Mouse (Mus musculus): ENCODE results near the gene Col16a1. TPM values are rescaled to one million over a fixed set of nuclear protein-coding genes. Genes with fewer than 3 reads are reported as not detected.

Gene Col16a1
- polyA plus RNA-seq, 1 experiment from 2014 or later = 4.3 TPM

- no peak overlapping the region for H3K27ac ChIP-seq (replicated peaks; ENCODE audit: low read depth, low read length)
- ATAC-seq (ENCODE audit: low FRiP score, low TSS enrichment) = no peak
Observed at GRCm38 (mm10) chr4:130070523-130070922, 22.9 kb downstream of the Col16a1 start.

DNA sequence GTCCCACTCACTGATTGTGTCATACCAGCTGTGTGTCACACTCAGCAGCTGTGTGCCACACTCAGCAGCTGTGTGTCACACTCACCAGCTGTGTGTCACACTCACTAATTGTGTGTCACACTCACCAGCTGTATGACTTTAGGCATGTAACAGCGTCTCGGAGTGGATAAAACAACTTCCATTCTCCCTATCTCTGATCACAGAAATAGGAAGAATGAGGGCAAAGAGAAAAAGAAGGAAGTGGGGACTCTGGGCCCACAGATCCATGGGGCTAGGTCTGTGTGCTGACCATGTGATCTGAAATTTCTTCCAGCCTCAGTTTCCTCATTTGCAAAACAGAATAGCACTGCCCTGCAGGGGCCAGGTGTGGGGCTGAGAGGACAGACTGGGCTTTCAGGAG is 24.1 kb downstream of the Col16a1 start:
- no peaks in the 10 kb centered on the region for H3K36me3 ChIP-seq (ENCODE audit: control insufficient read depth, insufficient read depth, low read length)
- no peaks in the 10 kb centered on the region for H3K9me3 ChIP-seq (ENCODE audit: control insufficient read depth, low read length)
- H3K4me3 ChIP-seq (replicated peaks; ENCODE audit: low read depth, low read length) = no peak overlapping the region
- no peak overlapping the region for H3K27ac ChIP-seq (replicated peaks; ENCODE audit: low read depth, low read length)
- 91% methylated on average over 2 of the region's 2 CpGs for WGBS
- H3K4me2 ChIP-seq (ENCODE audit: low read length) = no peak overlapping the region
- no peak for DNase-seq
- H3K4me1 ChIP-seq (ENCODE audit: control insufficient read depth, insufficient read depth, low read length) = no peaks in the 10 kb centered on the region
- H3K9ac ChIP-seq (replicated peaks; ENCODE audit: low read length) = no peak overlapping the region
- no peaks in the 10 kb centered on the region for H3K27me3 ChIP-seq (ENCODE audit: control insufficient read depth, insufficient read depth, low read length)
- ATAC-seq (ENCODE audit: low FRiP score, low TSS enrichment) = no peak

More at GRCm38 (mm10) chr4:130070523-130070922, 22.9 kb downstream of the Col16a1 start:
- H3K4me3 ChIP-seq (replicated peaks; ENCODE audit: low read depth, low read length) = no peak overlapping the region
- H3K4me2 ChIP-seq (ENCODE audit: low read length) = no peak overlapping the region
- no peak overlapping the region for H3K9ac ChIP-seq (replicated peaks; ENCODE audit: low read length)
- no peaks in the 10 kb centered on the region for H3K36me3 ChIP-seq (ENCODE audit: control insufficient read depth, insufficient read depth, low read length)
- WGBS = 56% methylated on average over 3 of the region's 3 CpGs
- DNase-seq = no peak
- no peaks in the 10 kb centered on the region for H3K4me1 ChIP-seq (ENCODE audit: control insufficient read depth, insufficient read depth, low read length)
- no peaks in the 10 kb centered on the region for H3K9me3 ChIP-seq (ENCODE audit: control insufficient read depth, low read length)
- H3K27me3 ChIP-seq (ENCODE audit: control insufficient read depth, insufficient read depth, low read length) = no peaks in the 10 kb centered on the region

DNA sequence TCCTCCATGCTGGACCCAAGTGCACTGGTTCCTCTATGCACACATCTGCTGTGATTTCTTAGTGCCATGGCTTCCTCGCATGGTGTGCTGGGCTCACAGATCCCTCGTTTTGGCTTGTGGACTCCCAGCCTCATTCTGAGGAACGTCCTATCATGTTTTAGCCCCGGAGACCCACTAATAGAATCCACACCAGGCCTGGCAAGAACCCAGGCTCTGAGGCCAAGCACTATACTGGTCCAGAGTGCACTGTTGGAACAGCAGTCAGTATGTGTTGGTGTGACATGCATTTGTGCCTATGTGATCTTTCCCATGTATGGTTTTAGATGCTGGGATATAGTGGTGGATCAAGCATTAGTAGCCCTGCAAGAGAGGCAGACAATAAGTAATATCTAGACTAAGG is 25.7 kb downstream of the Col16a1 start:
- Histone ChIP-seq H3K9ac (replicated peaks; ENCODE audit: low read length) (no peak overlapping the region), H3K4me2 (ENCODE audit: low read length) (no peak overlapping the region), H3K4me3 (replicated peaks; ENCODE audit: low read depth, low read length) (no peak overlapping the region), H3K27me3 (ENCODE audit: control insufficient read depth, insufficient read depth, low read length) (no peaks in the 10 kb centered on the region), H3K4me1 (ENCODE audit: control insufficient read depth, insufficient read depth, low read length) (no peaks in the 10 kb centered on the region), H3K27ac (replicated peaks; ENCODE audit: low read depth, low read length) (no peak overlapping the region), H3K9me3 (ENCODE audit: control insufficient read depth, low read length) (no peaks in the 10 kb centered on the region), H3K36me3 (ENCODE audit: control insufficient read depth, insufficient read depth, low read length) (no peaks in the 10 kb centered on the region)
- DNase-seq (no peak), ATAC-seq (ENCODE audit: low FRiP score, low TSS enrichment) (no peak)
- WGBS = 90% methylated on average over 4 of the region's 4 CpGs

- 76% methylated on average over 17 of the region's 17 CpGs for WGBS
- Histone ChIP-seq H3K27ac (replicated peaks; ENCODE audit: low read depth, low read length) (no peak overlapping the region), H3K36me3 (ENCODE audit: control insufficient read depth, insufficient read depth, low read length) (no peaks in the 10 kb centered on the region), H3K27me3 (ENCODE audit: control insufficient read depth, insufficient read depth, low read length) (no peaks in the 10 kb centered on the region), H3K4me3 (replicated peaks; ENCODE audit: low read depth, low read length) (no peak overlapping the region), H3K4me2 (ENCODE audit: low read length) (no peak overlapping the region), H3K9ac (replicated peaks; ENCODE audit: low read length) (no peak overlapping the region), H3K4me1 (ENCODE audit: control insufficient read depth, insufficient read depth, low read length) (no peaks in the 10 kb centered on the region), H3K9me3 (ENCODE audit: control insufficient read depth, low read length) (no peaks in the 10 kb centered on the region)
- DNase-seq (no peak), ATAC-seq (ENCODE audit: low FRiP score, low TSS enrichment) (no peak)
Observed at GRCm38 (mm10) chr4:130074761-130075515, 27.3 kb downstream of the Col16a1 start.

- Histone ChIP-seq H3K4me3 (replicated peaks; ENCODE audit: low read depth, low read length) (no peak overlapping the region), H3K9me3 (ENCODE audit: control insufficient read depth, low read length) (no peaks in the 10 kb centered on the region), H3K36me3 (ENCODE audit: control insufficient read depth, insufficient read depth, low read length) (no peaks in the 10 kb centered on the region), H3K27me3 (ENCODE audit: control insufficient read depth, insufficient read depth, low read length) (no peaks in the 10 kb centered on the region), H3K27ac (replicated peaks; ENCODE audit: low read depth, low read length) (no peak overlapping the region), H3K4me1 (ENCODE audit: control insufficient read depth, insufficient read depth, low read length) (0 out of 2 replicates have a peak, but pooled peaks cover 2% of the 10 kb centered on the region), H3K9ac (replicated peaks; ENCODE audit: low read length) (no peak overlapping the region), H3K4me2 (ENCODE audit: low read length) (no peak overlapping the region)
- no peak for DNase-seq
- no peak for ATAC-seq (ENCODE audit: low FRiP score, low TSS enrichment)
- WGBS = 46% methylated on average over 8 of the region's 8 CpGs
Observed at GRCm38 (mm10) chr4:130076856-130077255, 29.2 kb downstream of the Col16a1 start.

DNA sequence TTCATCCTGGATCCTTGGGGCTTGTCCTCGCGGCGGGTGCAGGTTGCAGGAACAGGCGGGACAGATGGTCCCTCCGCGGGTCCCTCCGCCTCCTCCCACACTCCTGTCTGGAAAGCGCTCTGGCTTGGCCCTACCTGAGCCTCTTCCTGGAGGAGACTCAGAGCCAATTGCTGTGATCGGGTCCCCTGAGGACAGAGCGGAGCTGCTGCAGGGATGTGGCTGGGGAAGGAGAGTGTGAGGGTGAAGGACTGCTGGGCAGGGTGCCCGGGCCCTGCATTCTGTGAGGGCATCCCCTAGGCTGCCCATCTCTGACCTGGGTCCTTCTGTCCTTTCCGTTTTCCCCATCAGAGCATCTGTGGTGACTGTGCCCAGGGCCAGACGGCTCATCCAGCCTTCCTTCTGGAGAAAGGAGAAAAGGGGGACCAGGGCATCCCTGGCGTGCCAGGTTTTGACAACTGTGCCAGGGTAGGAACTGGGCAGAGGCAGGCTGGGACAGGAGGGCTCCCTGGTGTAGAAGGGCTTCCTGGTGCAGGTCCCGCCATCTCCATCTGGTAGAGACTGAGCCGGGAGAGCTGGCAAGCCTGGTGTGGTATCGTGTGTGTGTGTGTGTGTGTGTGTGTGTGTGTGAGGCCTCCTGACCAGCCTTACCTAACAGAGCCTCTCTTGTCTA is 31.3 kb downstream of the Col16a1 start:
- ATAC-seq (ENCODE audit: low FRiP score, low TSS enrichment) = no peak

DNA sequence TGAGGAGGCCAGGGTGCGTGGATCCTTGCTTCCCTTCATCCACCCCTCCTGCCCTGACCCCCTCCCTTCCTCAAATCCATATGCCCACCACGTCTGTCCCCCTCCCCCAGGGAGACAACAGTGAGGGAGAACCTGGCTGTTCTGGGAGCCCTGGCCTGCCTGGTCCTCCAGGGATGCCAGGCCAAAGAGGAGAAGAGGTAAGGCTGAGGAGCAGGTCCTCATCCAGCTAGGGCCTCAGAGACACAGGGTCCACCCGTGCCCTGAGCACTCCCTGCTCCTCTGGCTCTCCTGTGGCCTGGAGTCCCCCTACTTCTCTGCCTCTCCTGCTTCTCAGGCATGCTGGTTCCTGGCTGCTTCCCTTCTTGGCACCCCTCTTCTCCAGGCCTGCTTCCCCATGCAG is 31.9 kb downstream of the Col16a1 start:
- ATAC-seq (ENCODE audit: low FRiP score, low TSS enrichment) (no peak), DNase-seq (no peak)
- Histone ChIP-seq H3K36me3 (ENCODE audit: control insufficient read depth, insufficient read depth, low read length) (no peaks in the 10 kb centered on the region), H3K27me3 (ENCODE audit: control insufficient read depth, insufficient read depth, low read length) (no peaks in the 10 kb centered on the region), H3K4me3 (replicated peaks; ENCODE audit: low read depth, low read length) (no peak overlapping the region), H3K9ac (replicated peaks; ENCODE audit: low read length) (no peak overlapping the region), H3K4me2 (ENCODE audit: low read length) (no peak overlapping the region), H3K9me3 (ENCODE audit: control insufficient read depth, low read length) (no peaks in the 10 kb centered on the region), H3K4me1 (ENCODE audit: control insufficient read depth, insufficient read depth, low read length) (0 out of 2 replicates have a peak, but pooled peaks cover 10% of the 10 kb centered on the region), H3K27ac (replicated peaks; ENCODE audit: low read depth, low read length) (no peak overlapping the region)
- 50% methylated on average over 3 of the region's 3 CpGs for WGBS

More for the DNA sequence above, 31.3 kb downstream of the Col16a1 start:
- Histone ChIP-seq H3K9me3 (ENCODE audit: control insufficient read depth, low read length) (no peaks in the 10 kb centered on the region), H3K9ac (replicated peaks; ENCODE audit: low read length) (no peak overlapping the region), H3K27ac (replicated peaks; ENCODE audit: low read depth, low read length) (no peak overlapping the region), H3K4me3 (replicated peaks; ENCODE audit: low read depth, low read length) (no peak overlapping the region), H3K27me3 (ENCODE audit: control insufficient read depth, insufficient read depth, low read length) (no peaks in the 10 kb centered on the region), H3K4me2 (ENCODE audit: low read length) (no peak overlapping the region), H3K4me1 (ENCODE audit: control insufficient read depth, insufficient read depth, low read length) (0 out of 2 replicates have a peak, but pooled peaks cover 7% of the 10 kb centered on the region), H3K36me3 (ENCODE audit: control insufficient read depth, insufficient read depth, low read length) (no peaks in the 10 kb centered on the region)
- DNase-seq = no peak
- WGBS = 57% methylated on average over 17 of the region's 17 CpGs

GRCm38 (mm10) chr4:130081345-130082190 is 33.9 kb downstream of the Col16a1 start:
- H3K27ac ChIP-seq (replicated peaks; ENCODE audit: low read depth, low read length) = no peak overlapping the region
- H3K4me1 ChIP-seq (ENCODE audit: control insufficient read depth, insufficient read depth, low read length) = 0 out of 2 replicates have a peak, but pooled peaks cover 10% of the 10 kb centered on the region
- no peak overlapping the region for H3K9ac ChIP-seq (replicated peaks; ENCODE audit: low read length)
- DNase-seq = peak; percentile 67
- WGBS = 73% methylated on average over 19 of the region's 19 CpGs
- no peaks in the 10 kb centered on the region for H3K9me3 ChIP-seq (ENCODE audit: control insufficient read depth, low read length)
- ATAC-seq (ENCODE audit: low FRiP score, low TSS enrichment) = 0 out of 2 replicates have a peak, but pooled peaks have one; percentile 15
- no peaks in the 10 kb centered on the region for H3K36me3 ChIP-seq (ENCODE audit: control insufficient read depth, insufficient read depth, low read length)
- H3K4me2 ChIP-seq (ENCODE audit: low read length) = no peak overlapping the region
- no peak overlapping the region for H3K4me3 ChIP-seq (replicated peaks; ENCODE audit: low read depth, low read length)
- no peaks in the 10 kb centered on the region for H3K27me3 ChIP-seq (ENCODE audit: control insufficient read depth, insufficient read depth, low read length)
